Mouse (Mus musculus) kidney, adult 2 months (tissue): Measurements from ENCODE around the gene Gm17490.

ENCODE experiments used
- CTCF ChIP-seq: fragments of 200-500 bp; conservative IDR thresholded peaks from 2 replicates; pipeline ENCODE4 v1.5.1; 2011; ENCODE audit warnings: low read depth, mild to moderate bottlenecking, control low read depth, low read length, moderate library complexity, mixed read lengths; ENCODE audit not compliant: insufficient read depth, insufficient read length
- POLR2A ChIP-seq: fragments of 200-500 bp; IDR thresholded peaks from one replicate; pipeline ENCODE4 v1.6.1; 2011; ENCODE audit warnings: low read depth, low read length, control low read depth

GRCm38 (mm10) chr2:11659263-11659662 lies 33.2 kb upstream of the Gm17490 start:
- no peak for TF ChIP-seq POLR2A
- TF ChIP-seq CTCF = no peak
